Mouse (Mus musculus): ENCODE data around the gene Egln1.
A peak's percentile ranks its signal among the peaks of the same experiment; 100 is the strongest.

Egln1 gene

DNA sequence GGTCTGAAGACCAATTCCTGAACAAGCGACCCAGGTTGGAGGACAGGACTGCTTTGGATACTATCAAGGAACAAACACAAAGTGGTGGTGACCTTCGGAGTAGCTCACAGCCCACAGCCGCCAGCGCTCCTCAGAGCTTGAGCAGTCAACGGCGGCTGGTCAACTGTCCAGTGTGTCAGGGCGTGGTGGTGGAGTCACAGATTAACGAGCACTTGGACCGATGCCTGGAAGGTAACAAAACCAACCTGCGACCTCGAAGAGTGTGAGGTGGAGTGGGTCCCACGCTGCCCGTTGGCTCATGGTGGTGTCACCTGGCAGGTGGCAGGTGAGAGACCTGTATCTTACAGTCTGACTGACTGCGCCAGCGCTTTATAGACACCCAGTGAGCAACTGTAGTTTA is 45.9 kb downstream of the Egln1 start:
- DNase-seq (ENCODE audit: low spot score), result no peak

DNA sequence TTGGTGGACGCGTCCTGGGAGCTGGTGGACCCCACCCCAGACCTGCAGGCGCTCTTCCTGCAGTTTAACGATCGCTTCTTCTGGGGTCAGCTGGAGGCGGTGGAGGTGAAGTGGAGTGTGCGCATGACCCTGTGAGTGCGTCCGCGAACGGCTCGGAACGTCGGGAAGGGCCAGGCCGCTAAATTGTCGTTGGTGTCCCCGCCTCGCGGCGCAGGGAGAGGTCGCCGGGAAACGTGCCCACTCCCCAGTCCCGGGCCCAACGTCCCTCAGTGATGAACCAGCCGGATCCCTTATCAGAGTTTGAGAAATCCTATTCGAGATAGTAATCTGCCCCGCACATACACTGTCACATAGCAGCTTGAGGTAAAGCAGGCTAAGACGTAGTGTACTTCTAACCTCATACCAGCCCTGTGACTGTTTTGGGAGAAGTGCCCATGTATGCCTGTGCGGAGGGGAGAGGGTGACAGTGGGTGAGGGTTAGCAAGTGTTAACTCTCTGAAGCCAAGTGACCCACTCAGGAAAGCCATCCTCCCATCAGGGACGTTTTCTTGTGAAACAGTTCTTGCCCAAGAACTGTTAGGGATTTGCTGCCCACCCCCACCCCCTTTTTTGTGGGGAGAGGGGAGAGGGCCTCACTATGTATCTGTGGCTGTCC is 50.7 kb downstream of the Egln1 start:
- DNase-seq (ENCODE audit: low spot score), result peak; percentile 68

DNA sequence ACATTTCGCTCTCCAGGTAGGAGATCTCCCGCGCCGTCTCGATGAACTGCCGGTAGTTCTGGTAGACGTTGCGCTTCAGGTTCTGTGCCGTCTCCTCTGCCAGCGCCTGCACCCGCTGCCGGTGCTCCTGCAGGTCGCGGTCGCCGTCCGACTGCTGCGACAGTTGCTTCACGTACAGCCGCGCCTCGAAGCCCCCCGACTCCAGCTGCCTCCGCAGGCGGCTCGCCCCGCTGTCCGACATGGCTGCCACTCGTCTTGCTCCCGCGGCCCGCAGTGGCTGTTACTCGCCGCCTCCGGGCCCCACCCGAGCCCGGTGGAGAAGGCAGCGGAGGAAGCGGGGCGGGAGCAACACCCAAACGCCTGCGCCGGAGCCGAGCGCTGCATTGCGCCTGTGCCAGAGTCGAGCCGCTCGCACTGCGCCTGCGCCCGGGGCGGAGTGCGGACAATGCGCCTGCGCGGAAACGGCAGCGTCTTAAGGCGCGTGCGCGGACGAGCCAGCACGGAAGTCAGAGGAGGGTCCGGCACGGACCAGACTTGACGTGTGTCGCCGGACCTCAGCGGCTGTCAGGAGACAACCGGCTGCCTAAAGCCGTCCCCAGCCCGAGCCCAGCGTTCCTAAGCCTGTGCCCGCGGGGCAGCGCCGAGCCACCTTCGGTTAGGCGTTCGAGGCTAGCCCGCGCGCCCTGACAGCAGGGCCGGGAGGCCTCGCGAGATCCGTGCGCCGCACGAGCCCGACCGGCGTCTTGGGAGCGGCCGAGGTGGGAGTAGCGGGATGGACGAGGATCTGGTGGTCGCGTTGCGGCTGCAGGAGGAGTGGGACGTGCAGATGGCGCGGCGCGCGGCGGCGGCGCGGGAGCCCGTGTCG is 51.5 kb downstream of the Egln1 start, which contains the start of the genes Exoc8 and Sprtn:
TSS of gene Exoc8 (minus strand) at position 320 of the 865 bp plus-strand sequence.
TSS of gene Sprtn (plus strand) at position 501 of the 865 bp plus-strand sequence.
- peak; percentile 96 for DNase-seq (ENCODE audit: low spot score)

DNA sequence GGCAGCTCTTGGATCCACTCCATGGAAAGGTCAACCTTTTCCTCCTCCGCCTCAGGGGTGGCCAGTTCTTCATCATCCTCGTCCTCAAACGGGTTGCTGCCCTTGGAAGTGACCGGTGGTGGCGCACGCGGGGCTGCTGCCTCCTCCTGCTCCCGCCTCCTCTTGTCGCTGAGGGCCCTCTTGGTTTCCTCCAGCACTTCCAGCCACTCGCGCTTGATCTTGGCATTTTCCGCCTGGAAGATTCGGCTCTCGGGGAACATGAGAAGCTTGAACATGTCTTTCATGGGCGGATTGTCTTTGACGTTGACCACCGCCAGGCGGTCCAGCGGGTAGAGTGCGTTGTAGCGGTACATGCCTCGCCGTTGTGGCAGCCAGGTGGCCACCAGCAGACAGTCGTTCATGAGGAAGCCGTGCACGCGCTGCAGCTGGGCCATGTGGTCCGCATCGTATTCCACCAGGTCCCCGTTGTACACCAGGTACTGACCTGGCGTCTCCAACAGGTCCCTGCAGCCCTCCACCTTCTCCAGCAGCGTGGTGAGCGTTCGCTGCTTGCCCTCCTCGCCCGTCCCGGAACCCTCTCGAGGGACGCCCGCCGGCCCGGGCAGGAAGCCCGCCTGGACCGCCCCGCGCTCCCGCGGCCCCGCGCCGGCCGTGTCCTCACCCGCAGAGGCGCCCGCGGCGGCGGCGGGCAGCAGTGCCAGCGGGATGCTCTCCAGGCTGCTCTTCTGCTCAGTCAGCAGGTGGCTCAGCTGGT is 52.3 kb downstream of the Egln1 start:
- peak; percentile 62 for DNase-seq (ENCODE audit: low spot score)

GRCm38 (mm10) chr8:124896010-124896631 is 53.0 kb downstream of the Egln1 start:
- DNase-seq (ENCODE audit: low spot score), result no peak

DNA sequence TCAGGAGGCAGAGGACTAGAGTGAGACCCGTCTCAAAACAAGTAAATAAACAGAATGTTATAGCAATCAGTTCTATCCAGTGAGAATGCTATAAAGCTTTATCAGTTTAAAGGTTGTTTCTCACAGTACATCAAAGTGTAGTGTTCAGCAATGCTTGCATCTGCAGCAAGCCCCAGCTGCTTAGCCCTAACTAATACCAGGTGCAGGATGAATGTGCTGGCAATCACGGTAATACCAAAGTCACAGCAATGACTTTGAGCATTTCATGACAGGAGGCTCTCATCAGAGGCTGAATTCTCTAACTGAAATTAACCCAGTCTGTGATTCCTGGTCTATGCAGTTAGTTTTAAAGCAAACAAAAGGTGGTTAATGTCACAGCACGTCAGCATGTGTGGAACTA is 56.5 kb downstream of the Egln1 start:
- no peak for DNase-seq (ENCODE audit: low spot score)

- DNase-seq (ENCODE audit: low spot score), result no peak
Measured at GRCm38 (mm10) chr8:124888385-124888784, 60.7 kb downstream of the Egln1 start.

GRCm38 (mm10) chr8:124878946-124879526 is 70.1 kb downstream of the Egln1 start:
- DNase-seq (ENCODE audit: low spot score), result no peak

- DNase-seq (ENCODE audit: low spot score), result no peak
Measured at GRCm38 (mm10) chr8:124878141-124878540, 71.0 kb downstream of the Egln1 start.

DNA sequence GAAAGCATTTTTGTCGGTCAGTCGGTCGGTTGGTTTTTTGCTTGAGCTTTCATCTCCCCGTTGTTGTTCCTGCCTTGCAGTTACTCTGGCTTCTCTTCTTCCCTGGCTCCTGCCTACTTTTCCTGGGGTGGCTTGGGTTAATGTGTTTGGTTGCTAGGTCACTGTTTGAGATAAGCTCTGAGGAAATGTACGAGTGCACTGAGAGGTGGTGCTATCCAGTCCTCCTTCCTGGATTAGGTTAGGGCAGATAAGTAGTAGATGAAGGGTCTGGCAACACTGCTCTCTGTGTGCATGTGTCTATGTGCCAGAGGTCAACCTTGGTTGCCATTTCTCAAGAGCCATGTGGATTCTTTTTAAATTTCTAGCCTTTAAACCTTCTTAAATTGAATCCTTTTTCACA is 76.4 kb downstream of the Egln1 start:
- DNase-seq (ENCODE audit: low spot score), result peak; percentile 50

- DNase-seq (ENCODE audit: low spot score), result no peak
Measured at GRCm38 (mm10) chr8:124872081-124872480, 77.0 kb downstream of the Egln1 start.

DNA sequence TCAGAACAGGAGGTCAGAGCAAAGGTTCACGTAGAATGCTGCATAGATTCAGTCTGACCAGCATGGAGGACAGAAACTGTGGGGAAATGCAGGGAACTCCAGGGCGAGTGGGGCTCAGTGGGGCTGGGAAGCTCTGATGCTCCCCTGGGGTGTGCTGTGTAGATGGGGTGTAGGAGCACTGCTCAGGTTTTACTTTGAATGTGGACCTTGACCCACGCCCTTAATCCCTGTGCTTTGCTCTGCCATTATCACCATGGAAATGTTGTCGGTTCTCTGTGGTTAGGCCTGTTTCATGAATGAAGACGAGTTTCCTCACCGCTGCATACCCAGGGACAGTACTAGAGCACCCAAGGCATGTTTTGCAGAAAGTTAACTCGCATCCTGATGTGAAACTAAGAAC is 77.7 kb downstream of the Egln1 start:
- DNase-seq (ENCODE audit: low spot score), result no peak

DNA sequence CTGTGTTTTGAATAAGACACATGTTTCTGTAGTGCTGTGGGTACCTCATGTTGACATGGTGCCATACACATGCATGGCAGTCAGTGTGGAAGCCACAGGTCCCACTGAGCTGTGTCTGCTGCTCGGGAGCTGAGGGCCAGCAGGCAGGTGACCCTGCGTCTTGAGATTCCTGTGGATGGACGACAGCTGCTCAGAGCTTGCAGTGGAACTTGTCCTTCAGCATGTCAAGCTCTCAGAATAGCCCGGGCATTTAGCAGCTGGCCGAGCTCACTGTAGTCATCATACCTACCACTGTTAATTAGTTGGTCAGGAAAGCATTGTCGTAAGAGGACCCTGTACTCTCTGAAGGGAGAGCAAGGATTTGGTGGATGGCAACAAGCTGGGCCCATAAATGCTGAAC is 79.4 kb downstream of the Egln1 start:
- no peak for DNase-seq (ENCODE audit: low spot score)

DNA sequence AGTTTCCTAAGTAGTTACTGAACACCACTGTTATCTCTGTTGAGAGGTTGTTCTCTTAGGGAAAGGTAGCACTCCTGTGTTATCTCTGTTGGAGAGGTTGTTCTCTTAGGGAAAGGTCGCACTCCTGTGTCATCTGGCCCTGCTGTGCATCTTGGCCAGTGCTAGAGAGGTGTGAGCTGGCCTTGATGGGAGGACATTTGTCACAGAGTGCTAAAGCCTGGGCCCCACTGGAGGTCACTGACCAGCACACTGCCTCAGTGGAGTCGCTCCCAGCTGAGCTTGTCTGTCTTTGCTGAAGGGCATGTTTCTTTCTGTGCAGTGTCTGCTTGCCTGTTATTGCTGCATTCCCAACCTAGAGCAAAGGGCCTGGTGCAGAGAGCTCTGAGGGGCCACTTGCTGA is 82.0 kb downstream of the Egln1 start:
- DNase-seq (ENCODE audit: low spot score), result no peak

DNA sequence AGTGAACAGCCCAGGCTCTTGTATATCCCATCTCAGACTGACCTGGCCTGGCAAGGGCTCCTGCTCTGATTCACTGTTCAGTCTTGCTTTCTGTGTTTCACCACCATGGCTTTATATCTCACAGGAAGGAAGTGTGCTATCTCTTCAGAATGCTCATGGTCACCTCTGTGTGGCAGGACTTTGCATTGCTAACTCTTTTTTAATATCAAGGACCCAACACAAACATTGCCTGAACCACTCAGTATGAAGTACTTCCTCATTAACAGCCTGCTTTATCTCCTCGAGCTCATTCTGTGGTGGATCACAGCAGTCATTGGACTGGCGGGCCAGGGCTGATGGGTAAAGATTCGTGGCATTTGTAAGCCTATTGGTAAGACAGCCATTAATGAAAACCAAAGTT is 82.5 kb downstream of the Egln1 start:
- no peak for DNase-seq (ENCODE audit: low spot score)

DNA sequence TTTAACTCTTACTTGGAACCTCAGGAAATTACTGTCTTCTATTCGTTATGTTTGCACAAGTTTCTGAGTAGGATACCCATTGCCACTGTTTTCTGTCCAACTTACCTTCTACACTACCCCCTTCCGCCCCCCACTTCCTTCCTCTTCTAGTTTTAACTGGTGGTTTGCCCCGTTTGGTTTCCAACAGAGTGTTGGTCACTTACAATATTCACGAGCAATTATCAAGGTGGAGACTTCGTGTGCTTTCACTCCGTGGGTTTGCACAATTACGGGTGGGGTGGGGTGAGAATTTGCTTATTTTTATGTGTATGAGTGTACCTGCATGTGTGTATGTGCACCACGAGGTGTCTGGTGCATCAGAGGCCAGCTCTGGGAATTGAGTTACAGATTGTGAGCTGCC is 85.4 kb downstream of the Egln1 start:
- peak; percentile 67 for DNase-seq (ENCODE audit: low spot score)

DNA sequence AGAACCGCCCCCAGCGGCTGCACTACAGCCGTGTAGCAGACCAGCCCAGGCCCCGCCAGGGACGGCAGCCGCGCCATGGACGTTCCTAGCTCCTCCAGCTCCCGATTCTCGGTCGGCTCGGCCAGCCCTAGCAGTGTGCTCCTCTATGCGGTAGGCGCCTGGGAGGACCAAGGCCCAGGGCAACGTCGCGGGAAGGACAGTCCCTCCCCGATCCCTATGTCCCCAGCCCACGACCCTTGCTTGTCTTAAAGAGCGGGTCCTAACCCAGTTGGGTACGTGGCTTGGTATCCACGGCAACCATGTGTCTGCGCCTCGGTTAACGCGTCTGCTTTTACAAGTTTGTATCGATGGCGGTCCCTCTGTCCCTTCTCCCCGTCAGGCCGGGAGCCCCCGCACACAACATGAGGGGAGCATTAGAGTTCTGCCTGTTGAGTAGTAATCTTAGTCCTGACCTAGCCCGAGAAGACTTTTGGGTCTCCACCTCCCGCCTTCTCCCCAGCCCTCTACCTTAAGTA is 85.9 kb downstream of the Egln1 start:
- no peak for DNase-seq (ENCODE audit: low spot score)

GRCm38 (mm10) chr8:124862321-124863162 is 86.6 kb downstream of the Egln1 start, which contains the start of the genes Gnpat and 2810004N23Rik:
Gnpat (plus strand) TSS chr8:124863033.
2810004N23Rik (minus strand) TSS chr8:124863120.
- DNase-seq (ENCODE audit: low spot score), result peak; percentile 88

- DNase-seq (ENCODE audit: low spot score), result peak; percentile 55
Measured at GRCm38 (mm10) chr8:124860188-124860587, 88.9 kb downstream of the Egln1 start.

DNA sequence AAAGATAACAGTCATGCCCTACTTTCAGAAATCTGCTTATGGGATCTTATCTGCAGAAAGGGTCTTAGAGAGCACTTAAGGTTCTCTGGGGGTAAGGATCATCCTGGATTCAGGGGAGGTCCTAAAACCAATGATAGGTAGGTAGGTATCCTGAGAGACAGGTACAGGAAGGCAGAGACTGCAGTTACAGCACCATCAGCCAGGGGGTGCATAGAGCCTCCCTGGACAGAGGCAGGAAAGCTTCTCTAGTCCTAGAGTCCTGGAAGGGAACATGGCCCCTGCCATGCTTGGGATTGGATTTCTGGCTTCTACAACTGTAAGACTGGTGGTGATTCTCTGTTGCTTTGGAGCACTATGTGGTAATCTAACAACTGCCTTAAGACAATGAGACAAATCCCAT is 89.7 kb downstream of the Egln1 start:
- DNase-seq (ENCODE audit: low spot score), result peak; percentile 49
